Mouse (Mus musculus) adrenal gland, postnatal 14 days (tissue): ENCODE measurements around the gene Prr23a3. TPM values are rescaled to one million over a fixed set of nuclear protein-coding genes. Genes with fewer than 3 reads are reported as not detected.

Source experiments
- DNase-seq: peaks from one replicate; pipeline ENCODE4 v3.0.0; 2021; ENCODE audit warnings: mixed read lengths
- long read RNA-seq, 2 experiments: library from polyadenylated mRNA; stranded (forward); transcript quantifications; one replicate each; pipeline ENCODE4 v2.0.0; 2021
- total RNA-seq: library from RNA; stranded (reverse); gene quantifications from 2 replicates; pipeline ENCODE4 v1.2.3, GENCODE M21; 2021

The Prr23a3 gene
- total RNA-seq: not detected in 2 replicates
- long read RNA-seq, experiment 1: 0 reads
- long read RNA-seq, experiment 2: 0 reads

DNA sequence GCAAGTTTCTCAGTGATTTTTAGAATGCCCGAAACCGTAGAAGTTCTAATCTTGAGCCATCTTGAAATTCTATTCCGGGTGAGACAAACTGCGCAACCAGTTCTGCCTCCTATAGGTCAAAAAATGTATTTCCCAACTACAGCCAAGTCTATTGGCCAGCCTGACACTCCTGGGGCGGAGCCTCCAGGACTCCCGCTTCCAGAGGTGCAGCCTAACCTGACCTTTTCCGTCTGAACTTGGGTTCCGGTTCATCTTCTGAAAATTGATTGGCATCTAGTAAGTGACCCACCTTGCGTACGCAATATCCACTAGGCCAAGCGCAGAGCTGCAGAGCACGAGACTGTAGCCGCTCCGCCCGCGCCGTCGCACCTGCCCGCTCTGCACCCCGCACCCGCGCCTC lies at the start of gene Prr23a3:
Gene Prr23a3, plus strand, starts transcription at position 197 of the 400 bp plus-strand sequence.
- no peak for DNase-seq

DNA sequence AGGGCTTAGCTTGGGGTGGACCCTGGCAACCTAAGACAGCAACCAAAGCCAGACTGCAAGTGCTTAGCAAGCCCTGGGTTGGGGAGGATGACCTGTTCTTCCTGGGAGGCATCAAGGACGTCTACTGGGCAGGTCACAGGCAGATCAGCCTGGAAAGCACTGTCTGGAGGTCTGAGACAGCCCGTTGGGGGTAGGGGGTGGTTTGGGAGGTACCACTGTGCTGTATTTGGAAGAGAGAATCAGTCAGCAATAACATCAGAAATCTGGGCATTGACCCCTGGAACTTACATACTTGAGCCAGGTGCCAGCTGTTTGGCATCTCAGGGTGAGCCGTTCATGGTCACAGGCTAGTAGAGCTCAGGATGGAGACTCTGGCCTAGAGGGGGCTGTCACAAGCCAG lies 48.5 kb upstream of the Prr23a3 start:
- no peak for DNase-seq

DNA sequence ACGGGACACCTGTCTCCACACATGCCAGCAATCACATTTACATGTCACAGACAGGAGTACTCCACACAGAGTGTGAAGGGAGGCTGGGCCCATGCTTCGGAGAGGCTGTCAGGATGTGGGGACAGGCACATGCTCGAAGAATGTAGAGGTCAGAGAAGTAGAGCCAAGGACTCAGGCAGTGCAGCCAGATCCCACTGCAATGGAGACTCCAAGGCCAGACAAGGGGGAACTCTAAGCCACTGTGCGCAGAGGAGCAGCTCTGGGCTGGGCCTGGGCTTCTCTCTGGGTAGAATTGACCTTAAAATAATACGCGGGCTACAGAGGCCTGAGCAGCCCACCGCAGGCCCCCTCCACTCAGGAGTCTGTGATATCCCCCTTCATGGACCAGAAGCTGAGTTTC lies 47.0 kb upstream of the Prr23a3 start:
- DNase-seq: peak; percentile 29

DNA sequence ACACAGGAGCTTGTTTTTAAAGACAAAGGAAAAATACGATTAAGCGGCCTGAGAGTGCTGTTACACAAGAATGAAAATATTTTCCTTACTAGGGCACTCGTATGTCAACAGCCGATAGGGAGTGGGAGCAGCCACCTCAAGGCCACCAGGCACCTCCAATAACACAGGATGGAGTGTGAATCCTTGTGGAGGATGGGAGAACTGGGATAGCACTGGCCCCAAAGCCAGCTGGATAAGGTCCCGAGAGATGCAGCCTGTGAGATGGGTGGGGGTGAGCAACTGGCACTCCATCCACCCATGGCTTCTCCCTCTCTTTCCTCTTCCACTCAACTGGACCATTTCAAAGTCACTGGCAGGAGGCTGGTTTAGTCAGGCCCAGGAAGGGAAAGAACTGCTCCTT lies 45.6 kb upstream of the Prr23a3 start:
- DNase-seq: no peak

DNA sequence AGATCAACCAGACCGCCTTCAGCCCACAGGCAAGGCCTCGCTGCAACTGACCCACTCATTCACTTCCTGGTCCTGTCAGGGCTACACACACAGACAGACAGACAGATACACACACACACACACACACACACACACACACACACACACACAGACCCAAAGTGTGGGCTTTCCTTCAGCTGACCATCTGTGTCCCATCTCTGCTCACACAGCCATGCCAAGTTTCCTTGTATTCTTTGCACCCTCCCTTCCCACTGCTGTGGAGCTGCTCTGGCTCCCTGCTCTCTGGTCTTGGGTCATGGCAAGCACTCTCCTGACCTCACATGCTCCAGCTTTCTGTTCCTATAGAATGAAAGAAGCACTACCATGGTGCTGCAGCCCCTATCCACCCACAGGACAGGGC lies 45.1 kb upstream of the Prr23a3 start:
- DNase-seq: no peak

DNA sequence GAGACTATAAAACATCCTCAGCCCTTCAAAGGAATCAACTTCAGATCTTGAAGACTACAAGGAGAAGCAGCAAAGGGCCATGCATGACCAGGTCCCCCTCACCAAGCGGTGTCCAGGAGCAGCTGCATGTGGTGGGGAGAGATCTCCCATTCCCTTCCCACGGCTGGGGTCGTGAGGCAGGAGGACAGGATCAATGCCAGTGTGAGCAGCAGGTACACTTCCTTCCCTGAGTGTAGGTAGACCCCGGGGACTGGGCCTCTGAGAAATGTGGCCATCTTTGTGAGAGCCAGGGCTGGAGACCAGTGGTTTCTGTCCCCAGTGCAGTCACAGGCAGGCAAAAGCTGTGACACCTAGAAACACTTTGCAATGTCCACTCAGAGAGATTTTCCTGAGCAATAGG lies 44.1 kb upstream of the Prr23a3 start:
- DNase-seq: no peak

DNA sequence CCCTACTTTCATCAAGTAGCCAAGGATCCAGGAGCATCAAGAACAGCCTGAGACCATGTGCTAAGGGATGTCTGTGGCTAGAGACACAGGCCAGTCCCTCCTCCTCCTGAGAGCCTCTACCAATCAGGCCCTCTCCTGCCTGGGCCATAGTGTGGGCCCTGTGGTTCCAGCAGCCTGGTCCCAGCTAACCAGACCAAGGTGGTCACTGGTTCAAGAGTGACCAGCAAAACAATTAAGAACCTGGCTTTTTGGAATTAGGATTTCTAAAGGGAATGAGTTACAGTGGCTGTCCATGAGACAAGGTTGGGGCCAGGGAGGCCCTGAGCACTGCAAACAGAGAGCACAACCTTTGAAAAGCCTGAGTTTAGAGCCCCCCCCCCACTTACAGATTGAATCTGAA lies 43.5 kb upstream of the Prr23a3 start:
- DNase-seq: no peak

DNA sequence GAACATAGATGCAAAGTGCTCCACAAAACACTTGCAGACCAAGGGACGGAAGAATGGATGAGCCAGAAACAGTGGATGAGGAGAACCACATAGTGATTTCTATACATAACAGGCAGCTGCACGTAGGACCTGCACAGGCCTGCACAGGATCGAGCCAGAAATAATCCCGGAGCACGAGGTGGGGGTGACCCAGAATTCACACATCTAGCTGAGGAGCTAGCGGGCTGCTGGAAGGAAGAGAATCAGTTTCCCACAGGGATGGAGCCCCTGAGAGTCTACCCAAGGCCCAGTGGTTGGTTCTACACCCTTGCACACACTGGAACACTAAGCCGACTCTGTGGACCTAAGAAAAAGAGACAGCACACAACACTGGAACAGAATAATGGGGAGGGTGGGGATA lies 40.8 kb upstream of the Prr23a3 start:
- DNase-seq: no peak

DNA sequence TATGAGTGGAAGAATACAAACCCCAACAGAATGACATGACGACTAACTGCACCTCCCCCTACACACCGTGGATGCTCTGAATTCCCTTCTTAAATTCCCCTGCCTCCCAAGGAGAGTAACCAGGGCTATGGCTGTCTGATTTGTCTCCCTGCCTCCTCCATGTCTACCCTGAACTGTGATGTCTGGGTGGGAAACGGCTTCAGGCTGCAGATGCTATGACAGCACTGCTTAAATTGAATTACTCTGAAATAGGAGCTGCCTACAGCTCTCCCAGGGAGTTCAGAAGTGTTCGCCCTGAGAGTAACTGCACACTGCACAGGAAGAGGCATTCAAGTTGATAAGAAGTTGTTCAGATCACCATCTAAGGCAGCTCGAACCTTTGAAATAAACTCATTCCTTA lies 35.1 kb upstream of the Prr23a3 start:
- no peak for DNase-seq

DNA sequence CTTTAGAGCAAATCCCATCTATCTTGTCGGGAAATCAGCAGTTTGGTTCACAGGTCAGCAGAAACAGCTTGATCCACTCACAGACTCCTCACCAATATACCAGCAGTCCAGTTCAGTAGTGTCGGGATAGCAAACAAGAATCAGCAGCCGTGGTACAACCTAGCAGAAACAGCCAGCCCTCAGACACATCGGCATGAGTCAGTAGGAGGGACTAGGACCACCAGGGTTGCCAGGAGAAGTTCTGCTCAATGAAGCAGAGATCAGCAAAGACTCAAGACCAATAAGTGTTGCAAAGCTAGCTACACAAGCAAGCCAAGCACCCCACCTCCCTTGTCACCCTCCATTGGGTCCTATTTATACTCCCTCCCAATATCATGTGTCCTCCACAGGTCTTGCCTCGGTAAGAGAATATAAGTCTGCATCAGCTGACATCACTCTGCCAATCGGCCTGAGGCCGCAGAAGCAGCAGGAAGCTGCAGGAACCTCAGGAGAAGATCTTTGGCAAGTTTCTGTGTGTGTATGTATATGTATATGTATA lies 27.0 kb upstream of the Prr23a3 start:
- no peak for DNase-seq

DNA sequence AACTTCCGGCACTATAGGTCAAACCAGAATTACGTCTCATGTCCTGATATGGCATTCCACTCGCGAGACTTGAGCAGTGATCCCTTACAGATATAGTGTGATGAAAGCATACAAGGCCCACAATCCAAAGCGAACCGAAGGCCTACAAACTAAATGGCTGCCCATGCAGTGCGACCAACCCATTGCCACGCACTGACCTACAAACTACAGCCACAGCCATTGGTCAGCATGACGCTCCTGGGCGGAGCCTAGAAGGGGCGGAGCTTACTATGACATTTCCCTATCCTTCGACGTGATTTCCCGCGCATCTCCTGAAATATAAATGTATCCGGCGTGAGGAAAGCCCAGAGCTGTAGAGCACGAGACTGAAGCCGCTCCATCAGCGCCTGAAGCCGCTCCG lies 22.4 kb upstream of the Prr23a3 start, which contains the start of gene Prr23a1:
Gene Prr23a1, plus strand, starts transcription at position 387 of the 400 bp plus-strand sequence.
- DNase-seq: no peak

DNA sequence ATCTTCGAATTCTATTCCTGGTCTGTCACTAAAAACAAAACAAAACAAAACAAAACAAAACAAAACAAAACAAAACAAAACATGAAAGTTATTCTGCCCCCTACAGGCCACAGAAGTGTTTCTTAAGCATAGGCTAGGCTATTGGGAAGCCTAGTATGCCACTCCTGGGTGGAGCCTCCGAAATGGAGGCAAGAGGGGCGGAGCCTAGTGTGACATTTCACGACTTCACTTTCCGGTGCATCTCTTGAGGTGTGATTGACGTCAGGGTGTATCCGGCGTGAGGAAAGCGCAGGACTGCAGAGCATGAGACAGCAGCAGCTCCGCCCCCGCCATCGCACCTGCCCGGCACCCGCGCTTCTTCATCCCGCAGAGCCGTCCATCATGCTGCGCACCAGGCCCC lies 8.4 kb upstream of the Prr23a3 start, which contains the start of gene Prr23a2:
Gene Prr23a2, plus strand, starts transcription at position 285 of the 400 bp plus-strand sequence.
- DNase-seq: no peak

DNA sequence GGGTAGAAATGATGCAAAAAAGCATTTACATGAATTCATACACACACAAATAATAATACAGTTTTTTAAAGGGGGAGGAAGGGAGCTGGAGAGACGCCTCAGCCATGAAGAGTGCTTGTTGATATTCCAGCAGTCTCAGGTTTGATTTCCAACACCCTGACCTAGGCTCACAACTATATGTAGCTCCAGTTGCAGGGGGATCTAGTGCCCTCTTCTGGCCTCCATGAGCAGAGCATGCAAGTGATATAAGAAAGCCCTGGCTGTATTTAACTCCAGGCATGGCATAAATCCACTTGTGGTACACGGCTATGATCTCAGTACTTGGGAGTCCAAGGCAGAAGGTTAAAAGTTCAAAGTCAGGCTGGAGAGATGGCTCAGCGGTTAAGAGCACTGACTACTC lies 1.1 kb upstream of the Prr23a3 start:
- peak; percentile 8 for DNase-seq

DNA sequence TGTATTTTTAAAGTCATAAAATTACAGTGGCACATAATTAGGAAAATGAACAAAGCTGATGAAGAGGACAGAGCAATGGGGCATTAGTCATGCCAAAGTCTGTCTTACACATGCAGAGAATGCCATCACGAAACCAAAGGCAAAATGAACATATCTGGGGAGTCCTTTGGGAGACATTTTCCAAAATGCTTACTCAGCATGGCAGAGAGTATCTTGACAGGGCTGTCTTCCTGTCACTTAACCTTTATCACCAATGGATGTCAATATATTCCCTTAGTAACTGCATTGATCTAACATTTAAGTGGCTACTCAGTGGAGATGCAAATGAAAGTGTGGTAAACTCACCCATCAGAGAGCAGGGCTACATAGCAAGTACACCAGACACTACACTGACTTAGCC lies 36.9 kb downstream of the Prr23a3 start:
- no peak for DNase-seq

DNA sequence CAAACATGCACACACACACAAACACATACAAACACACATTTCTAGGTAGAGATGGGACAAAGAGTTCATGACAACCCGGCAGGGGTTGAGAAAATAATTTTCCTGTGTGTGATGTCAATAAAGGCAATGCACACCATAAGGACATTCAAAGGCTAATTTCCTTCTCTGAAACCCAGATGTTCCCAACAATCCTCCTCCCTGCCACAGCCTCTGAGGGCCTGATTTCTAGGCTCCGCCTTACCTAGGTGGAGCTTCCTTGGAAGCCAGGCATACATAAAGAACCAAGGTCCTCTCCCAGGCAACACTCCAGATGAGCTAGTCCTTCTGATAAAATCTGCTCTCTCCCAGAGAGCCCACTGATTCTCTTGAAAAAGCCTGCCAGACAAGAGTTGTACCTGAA lies 38.3 kb downstream of the Prr23a3 start, which contains the start of gene 7420426K07Rik:
Gene 7420426K07Rik, plus strand, starts transcription at position 301 of the 400 bp plus-strand sequence.
- DNase-seq: no peak

Other genes with a start within 250 kb of the Prr23a3 start
- not detected in 2 replicates for gene Prr23a1, start 22.3 kb upstream of the Prr23a3 start, total RNA-seq
- gene Prr23a2, start 8.3 kb upstream of the Prr23a3 start, total RNA-seq: not detected in 2 replicates
- not detected in 2 replicates for gene 7420426K07Rik, start 38.4 kb downstream of the Prr23a3 start, total RNA-seq
- not detected in 2 replicates for gene Foxl2, start 90.5 kb downstream of the Prr23a3 start, total RNA-seq
- 27.8 and 31.9 TPM in 2 replicates for gene Faim, start 121.6 kb downstream of the Prr23a3 start, total RNA-seq
- gene Gm1123, start 170.9 kb downstream of the Prr23a3 start, total RNA-seq: not detected in 2 replicates